Mouse (Mus musculus) cerebellum, adult 8-10 months (tissue): Measurements from ENCODE around the gene Scly.

ENCODE experiments used
- DNase-seq: peaks from one replicate; pipeline ENCODE4 v3.0.0; 2022

Scly gene

GRCm38 (mm10) chr1:91365816-91366214, 67.7 kb downstream of the Scly start:
- no peak for DNase-seq

- no peak for DNase-seq
Observed at GRCm38 (mm10) chr1:91366215-91367108, 68.3 kb downstream of the Scly start, which contains the start of gene Erfe. TSS of gene Erfe (plus strand) at chr1:91366430.

- DNase-seq = no peak
Observed at GRCm38 (mm10) chr1:91367295-91367694, 69.2 kb downstream of the Scly start.

- no peak for DNase-seq
Observed at GRCm38 (mm10) chr1:91369408-91369807, 71.3 kb downstream of the Scly start.

GRCm38 (mm10) chr1:91370055-91370454, 71.9 kb downstream of the Scly start:
- DNase-seq = no peak
